Mouse (Mus musculus) kidney, adult 9 months (tissue): ENCODE data around the gene Olfr459.

Experiments
- DNase-seq: peaks from one replicate; pipeline ENCODE4 v3.0.0; 2022

Gene Olfr459

GRCm38 (mm10) chr6:41775077-41775476 is at the start of gene Olfr459:
Gene Olfr459 (minus strand): TSS chr6:41775177.
- DNase-seq = no peak

- no peak for DNase-seq
Measured at GRCm38 (mm10) chr6:41824086-41824485, 49.1 kb upstream of the Olfr459 start.

- no peak for DNase-seq
Measured at GRCm38 (mm10) chr6:41786700-41787099, 11.7 kb upstream of the Olfr459 start.

GRCm38 (mm10) chr6:41775721-41776120 is 744 bp upstream of the Olfr459 start:
- DNase-seq = no peak

- DNase-seq = no peak
Measured at GRCm38 (mm10) chr6:41769872-41770271, 5.1 kb downstream of the Olfr459 start.

- no peak for DNase-seq
Measured at GRCm38 (mm10) chr6:41764306-41764705, 10.7 kb downstream of the Olfr459 start.

- DNase-seq = no peak
Measured at GRCm38 (mm10) chr6:41762370-41762757, 12.6 kb downstream of the Olfr459 start.

- peak; percentile 76 for DNase-seq
Measured at GRCm38 (mm10) chr6:41761702-41762369, 13.1 kb downstream of the Olfr459 start.

GRCm38 (mm10) chr6:41759618-41760017 is 15.4 kb downstream of the Olfr459 start:
- no peak for DNase-seq

GRCm38 (mm10) chr6:41758421-41758820 is 16.6 kb downstream of the Olfr459 start:
- DNase-seq = no peak

- no peak for DNase-seq
Measured at GRCm38 (mm10) chr6:41757199-41757598, 17.8 kb downstream of the Olfr459 start.

- no peak for DNase-seq
Measured at GRCm38 (mm10) chr6:41754626-41755025, 20.4 kb downstream of the Olfr459 start.

GRCm38 (mm10) chr6:41744664-41745392 is 30.1 kb downstream of the Olfr459 start:
- DNase-seq = no peak

GRCm38 (mm10) chr6:41741101-41741500 is 33.9 kb downstream of the Olfr459 start:
- DNase-seq = no peak

- no peak for DNase-seq
Measured at GRCm38 (mm10) chr6:41734719-41735470, 40.1 kb downstream of the Olfr459 start.

- DNase-seq = no peak
Measured at GRCm38 (mm10) chr6:41727989-41728609, 46.9 kb downstream of the Olfr459 start.

- DNase-seq = no peak
Measured at GRCm38 (mm10) chr6:41721430-41721829, 53.5 kb downstream of the Olfr459 start.
